Mouse (Mus musculus) liver, postnatal 0 days (tissue): Measurements from ENCODE around the gene Armc7.

ENCODE experiments used
- CTCF ChIP-seq: sonication (generic); IDR thresholded peaks from 2 replicates; pipeline ENCODE4 v1.5.1; 2016; ENCODE audit warnings: antibody characterized with exemption, low read depth
- EP300 ChIP-seq: IDR thresholded peaks from 2 replicates; pipeline ENCODE4 v1.6.1; 2016; ENCODE audit warnings: antibody characterized with exemption, low read depth, mild to moderate bottlenecking

GRCm38 (mm10) chr11:115437571-115438122 is 37.8 kb upstream of the Armc7 start:
- no peak for TF ChIP-seq CTCF
- no peak for TF ChIP-seq EP300
